In the genomic region with DNA sequence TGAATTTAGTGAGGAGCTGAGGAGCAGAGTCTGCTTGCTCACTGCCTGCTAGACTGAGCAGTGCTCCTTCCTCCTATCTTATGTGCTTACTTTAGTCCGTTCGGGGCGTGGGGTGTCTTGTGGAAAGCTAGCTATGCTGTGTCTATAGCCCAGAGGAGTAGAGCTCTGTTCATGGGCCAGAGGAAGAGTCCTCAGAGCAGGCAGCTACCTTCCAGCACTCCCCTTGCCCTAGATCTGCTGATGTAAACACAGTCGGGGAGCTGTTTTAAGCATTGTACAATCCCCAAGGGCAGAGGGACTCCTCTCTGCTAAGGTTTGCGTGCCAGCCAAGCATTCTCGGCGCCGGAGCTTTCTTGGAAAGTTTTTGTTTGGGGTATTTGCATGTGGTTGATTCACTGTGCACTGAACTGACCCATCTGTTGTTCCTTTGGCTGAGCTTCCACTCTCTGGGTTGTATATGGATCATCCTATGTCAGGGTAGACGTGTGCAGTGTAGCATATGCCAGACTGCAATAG, we compare ENCODE assay signal across 9 mouse cellular contexts. TPM values are rescaled to one million over a fixed set of nuclear protein-coding genes. Genes with fewer than 3 reads are reported as not detected.
DNase-seq lines count a peak whose midpoint lies in the region; ATAC-seq and TF ChIP-seq lines count a peak whose summit lies in the region.
"Had no signal": no experiment of that assay in that cellular context is flagged by ENCODE, and none has a peak within 500 bp of the region (broad histone marks: within the 10 kb centered on the region; RNA-seq: fewer than 3 reads in every experiment).

No protein-coding gene starts in this region.

- no peak overlapping the region for H3K4me2 ChIP-seq in midbrain, embryonic 14.5 days (ENCODE audit: low read length)
- 0 out of 2 replicates have a peak overlapping the region, but pooled peaks have one; percentile 17 for H3K4me2 ChIP-seq in forebrain, postnatal 0 days (ENCODE audit: low read depth)
- H3K4me2 ChIP-seq: embryonic facial prominence, embryonic 15.5 days had no signal

- no peak overlapping the region for H3K27ac ChIP-seq in midbrain, embryonic 14.5 days (replicated peaks; ENCODE audit: low read depth, low read length)
- H3K27ac ChIP-seq in midbrain, embryonic 10.5 days (replicated peaks): no peak overlapping the region
- H3K27ac ChIP-seq in forebrain, postnatal 0 days (ENCODE audit: low read depth, low read length): no peak overlapping the region
- H3K27ac ChIP-seq: embryonic facial prominence, embryonic 15.5 days had no signal

- ATAC-seq in frontal cortex, adult (ENCODE audit: low TSS enrichment): peak; percentile 78
- ATAC-seq in midbrain, embryonic 14.5 days (ENCODE audit: low FRiP score, low TSS enrichment): no peak
- ATAC-seq in forebrain, postnatal 0 days: peak; percentile 82

- H3K4me1 ChIP-seq in midbrain, embryonic 14.5 days (ENCODE audit: control insufficient read depth, insufficient read depth, low read length): no peaks in the 10 kb centered on the region
- no peaks in the 10 kb centered on the region for H3K4me1 ChIP-seq in midbrain, embryonic 10.5 days
- H3K4me1 ChIP-seq in forebrain, postnatal 0 days (ENCODE audit: insufficient read depth): no peaks in the 10 kb centered on the region

- no peak overlapping the region for H3K4me3 ChIP-seq in midbrain, embryonic 14.5 days (replicated peaks; ENCODE audit: low read depth, low read length)
- no peak overlapping the region for H3K4me3 ChIP-seq in midbrain, embryonic 10.5 days
- no peak overlapping the region for H3K4me3 ChIP-seq in forebrain, postnatal 0 days (ENCODE audit: low read depth, low read length)
- H3K4me3 ChIP-seq: embryonic facial prominence, embryonic 15.5 days had no signal

- no peak for TF ChIP-seq CTCF in forebrain, postnatal 0 days (IDR thresholded peaks at IDR 0.05; ENCODE audit: low read depth)

- no peak for DNase-seq in frontal cortex, postnatal 10 days (ENCODE audit: low spot score in 2 of 2)
- peak; percentile 17 for DNase-seq in midbrain, embryonic 14.5 days
- DNase-seq in midbrain, embryonic 10.5 days (ENCODE audit: low spot score): no peak
- peak; percentile 17 for DNase-seq in forebrain, postnatal 0 days
- peak; percentile 47 for DNase-seq in retina, postnatal 1 day
- DNase-seq in embryo, embryonic 10.5 days (ENCODE audit: low spot score): no peak
- no peak for DNase-seq in spleen, postnatal 36 days (ENCODE audit: low spot score in 2 of 2)

- H3K27me3 ChIP-seq in midbrain, embryonic 14.5 days (ENCODE audit: control insufficient read depth, insufficient read depth, low read length): no peaks in the 10 kb centered on the region
- no peaks in the 10 kb centered on the region for H3K27me3 ChIP-seq in midbrain, embryonic 10.5 days (ENCODE audit: low read depth, poor library complexity, severe bottlenecking)
- H3K27me3 ChIP-seq in forebrain, postnatal 0 days (ENCODE audit: insufficient read depth, low read length): no peaks in the 10 kb centered on the region
- H3K27me3 ChIP-seq: embryonic facial prominence, embryonic 15.5 days had no signal

- WGBS in midbrain, embryonic 14.5 days: 67% methylated on average over 9 of the region's 9 CpGs
- 64% methylated on average over 9 of the region's 9 CpGs for WGBS in midbrain, embryonic 10.5 days
- whole genome bisulfite sequencing in forebrain, postnatal 0 days: 38% methylated on average over 9 of the region's 9 CpGs

- H3K9me3 ChIP-seq in midbrain, embryonic 14.5 days (ENCODE audit: control insufficient read depth, low read length): no peaks in the 10 kb centered on the region
- no peaks in the 10 kb centered on the region for H3K9me3 ChIP-seq in midbrain, embryonic 10.5 days (replicated peaks)
- H3K9me3 ChIP-seq in forebrain, postnatal 0 days (ENCODE audit: low read length): no peaks in the 10 kb centered on the region
- H3K9me3 ChIP-seq: embryonic facial prominence, embryonic 15.5 days had no signal

- H3K36me3 ChIP-seq in midbrain, embryonic 14.5 days (ENCODE audit: control insufficient read depth, insufficient read depth, low read length): no peaks in the 10 kb centered on the region
- no peaks in the 10 kb centered on the region for H3K36me3 ChIP-seq in midbrain, embryonic 10.5 days
- H3K36me3 ChIP-seq in forebrain, postnatal 0 days (ENCODE audit: insufficient read depth): no peaks in the 10 kb centered on the region
- H3K36me3 ChIP-seq: embryonic facial prominence, embryonic 15.5 days had no signal

- H3K9ac ChIP-seq in midbrain, embryonic 14.5 days (replicated peaks; ENCODE audit: low read length): no peak overlapping the region
- H3K9ac ChIP-seq in forebrain, postnatal 0 days: no peak overlapping the region
- H3K9ac ChIP-seq: embryonic facial prominence, embryonic 15.5 days had no signal

RNA-seq across cellular contexts. Expression of gene Gadd45a, which starts 32.6 kb away (rescaled TPM):
- 13.7 and 18.6 TPM in 2 replicates for polyA plus RNA-seq in midbrain, embryonic 14.5 days (2014; fragmentation: Nextera tagmentation; extraction: Ambion mirVana)
- polyA plus RNA-seq in midbrain, embryonic 10.5 days (2016; fragmentation: Nextera tagmentation; extraction: Ambion mirVana): 14.8 and 15.3 TPM in 2 replicates
- 4.8 and 7.9 TPM in 2 replicates for total RNA-seq in forebrain, postnatal 0 days (2014; rRNA removed)
- polyA plus RNA-seq in forebrain, postnatal 0 days (2015; fragmentation: Nextera tagmentation; extraction: Ambion mirVana): 6.9 and 7.8 TPM in 2 replicates

Comparison
In these comparisons a context has a peak if more than half of its experiments do, and no peak if none do; other contexts are left out.
1. DNase-seq: peak in midbrain, embryonic 14.5 days (single experiment), forebrain, postnatal 0 days (single experiment) and retina, postnatal 1 day (single experiment); none in frontal cortex, postnatal 10 days (0 of 2), midbrain, embryonic 10.5 days (single experiment), embryo, embryonic 10.5 days (single experiment) and spleen, postnatal 36 days (0 of 2).